ENCODE assay signal across 8 mouse cellular contexts in the genomic region with DNA sequence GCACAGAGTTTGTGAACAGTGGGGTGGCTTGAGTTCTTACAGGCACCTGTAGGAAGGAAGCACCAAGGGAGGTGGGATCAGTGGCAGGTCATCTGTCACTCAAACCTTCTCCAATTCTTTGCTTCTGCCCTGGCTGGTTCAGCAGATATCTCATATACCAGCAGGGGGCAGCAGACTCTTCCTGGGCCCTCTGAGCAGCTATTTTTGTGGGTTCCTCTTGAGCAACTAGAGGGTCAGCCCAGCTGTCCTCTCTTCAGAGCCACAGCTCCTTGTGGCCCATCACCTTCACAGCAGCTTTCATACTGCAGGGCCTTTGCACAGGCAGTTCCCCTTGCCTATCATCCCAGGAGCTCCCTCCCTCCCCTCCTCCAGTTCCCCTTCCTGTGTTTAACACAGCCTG. TPM values are rescaled to one million over a fixed set of nuclear protein-coding genes. Genes with fewer than 3 reads are reported as not detected.
DNase-seq lines count a peak whose midpoint lies in the region; ATAC-seq and TF ChIP-seq lines count a peak whose summit lies in the region.

No protein-coding gene starts in this region.

- no peak for ATAC-seq in forebrain, embryonic 11.5 days (replicated peaks; ENCODE audit: low FRiP score)
- ATAC-seq in forebrain, embryonic 15.5 days (replicated peaks), result no peak

- H3K36me3 ChIP-seq in forebrain, embryonic 11.5 days (ENCODE audit: control insufficient read depth, insufficient read depth, low read length), result peaks cover 4% of the 10 kb centered on the region; the same call in 1 of the 2 replicates
- H3K36me3 ChIP-seq in forebrain, embryonic 15.5 days, result peaks cover 27% of the 10 kb centered on the region
- peaks cover 12% of the 10 kb centered on the region for H3K36me3 ChIP-seq in spleen, adult 2 months (ENCODE audit: control insufficient read depth, insufficient read depth, low read length)

- no peak overlapping the region for H3K27ac ChIP-seq in forebrain, embryonic 11.5 days (ENCODE audit: low read depth, low read length)
- no peak overlapping the region for H3K27ac ChIP-seq in forebrain, embryonic 15.5 days (replicated peaks)
- H3K27ac ChIP-seq in spleen, adult 2 months (ENCODE audit: insufficient read depth, low read length), result no peak overlapping the region

- no peak overlapping the region for H3K4me2 ChIP-seq in forebrain, embryonic 11.5 days (ENCODE audit: low read depth, low read length, severe bottlenecking)
- H3K4me2 ChIP-seq in forebrain, embryonic 15.5 days (replicated peaks), result no peak overlapping the region

- no peaks in the 10 kb centered on the region for H3K27me3 ChIP-seq in forebrain, embryonic 11.5 days (ENCODE audit: control insufficient read depth, insufficient read depth, low read length)
- H3K27me3 ChIP-seq in forebrain, embryonic 15.5 days, result no peaks in the 10 kb centered on the region
- no peaks in the 10 kb centered on the region for H3K27me3 ChIP-seq in spleen, adult 2 months (ENCODE audit: control insufficient read depth, insufficient read depth, low read length)

- DNase-seq in forebrain, embryonic 11.5 days (ENCODE audit: low spot score), result peak; percentile 74
- peak; percentile 70 for DNase-seq in CD4-positive helper T cell, adult 2 months (ENCODE audit: low read depth, low spot score)
- DNase-seq in c-Kit-negative CD71-positive TER-119-positive erythroid progenitor cells, embryonic 14.5 days (ENCODE audit: low read depth, low spot score), result peak; percentile 61
- DNase-seq in gastrocnemius, adult 18-20 months (ENCODE audit: low spot score), result peak; percentile 74
- DNase-seq in layer of hippocampus, adult 11-12 months (ENCODE audit: low spot score), result peak; percentile 83
- peak; percentile 55 to 78 for DNase-seq in lung, postnatal 4 days
- DNase-seq in spleen, adult 2 months (ENCODE audit: low read depth in 1 of 2, low spot score in 2 of 2), result peak; percentile 35 to 55

- H3K9me3 ChIP-seq in forebrain, embryonic 11.5 days (ENCODE audit: control insufficient read depth, low read length), result no peaks in the 10 kb centered on the region
- no peaks in the 10 kb centered on the region for H3K9me3 ChIP-seq in forebrain, embryonic 15.5 days

- no peak overlapping the region for H3K9ac ChIP-seq in forebrain, embryonic 11.5 days (ENCODE audit: low read length)
- H3K9ac ChIP-seq in forebrain, embryonic 15.5 days (replicated peaks), result no peak overlapping the region

- peak; percentile 49; the same call in 1 of the 2 replicates for TF ChIP-seq CTCF in spleen, adult 2 months (IDR thresholded peaks at IDR 0.05; ENCODE audit: extremely low read depth, insufficient read depth, insufficient read length, insufficient replicate concordance)

- H3K4me1 ChIP-seq in forebrain, embryonic 11.5 days (replicated peaks; ENCODE audit: control insufficient read depth, insufficient read depth, low read length), result no peaks in the 10 kb centered on the region
- H3K4me1 ChIP-seq in forebrain, embryonic 15.5 days, result peaks cover 8% of the 10 kb centered on the region; the same call in 1 of the 2 replicates
- no peaks in the 10 kb centered on the region for H3K4me1 ChIP-seq in spleen, adult 2 months (ENCODE audit: control insufficient read depth, insufficient read depth, insufficient read length)

- TF ChIP-seq POLR2A in spleen, adult 2 months (IDR thresholded peaks at IDR 0.05; ENCODE audit: low read depth, low read length), result no peak

- H3K4me3 ChIP-seq in forebrain, embryonic 11.5 days (ENCODE audit: low read depth, low read length), result no peak overlapping the region
- no peak overlapping the region for H3K4me3 ChIP-seq in forebrain, embryonic 15.5 days
- H3K4me3 ChIP-seq in spleen, adult 2 months (ENCODE audit: extremely low read depth, insufficient read depth, insufficient read length), result no peak overlapping the region

RNA-seq across cellular contexts. Expression of gene Nccrp1, which starts 21.2 kb away (rescaled TPM):
- polyA plus RNA-seq in forebrain, embryonic 11.5 days (2014; fragmentation: Nextera tagmentation; extraction: Ambion mirVana), result not detected in 2 replicates
- polyA plus RNA-seq in forebrain, embryonic 15.5 days (2015; fragmentation: Nextera tagmentation; extraction: Ambion mirVana), result not detected in 2 replicates
- total RNA-seq in gastrocnemius, adult 18-20 months (2021), result not detected
- 0.81 and 1.0 TPM in 2 replicates for polyA plus RNA-seq in spleen, adult 2 months (2012; rRNA removed)

RNA-seq across cellular contexts. Expression of gene Sycn, which starts 27.6 kb away (rescaled TPM):
- polyA plus RNA-seq in forebrain, embryonic 11.5 days (2014; fragmentation: Nextera tagmentation; extraction: Ambion mirVana), result not detected in 2 replicates
- polyA plus RNA-seq in forebrain, embryonic 15.5 days (2015; fragmentation: Nextera tagmentation; extraction: Ambion mirVana), result not detected in 2 replicates
- not detected for total RNA-seq in gastrocnemius, adult 18-20 months (2021)
- 3,549 and 8,446 TPM in 2 replicates for polyA plus RNA-seq in spleen, adult 2 months (2012; rRNA removed)

RNA-seq across cellular contexts. Expression of gene Samd4b, which starts 29.7 kb away (rescaled TPM):
- 40.7 and 41.1 TPM in 2 replicates for polyA plus RNA-seq in forebrain, embryonic 11.5 days (2014; fragmentation: Nextera tagmentation; extraction: Ambion mirVana)
- polyA plus RNA-seq in forebrain, embryonic 15.5 days (2015; fragmentation: Nextera tagmentation; extraction: Ambion mirVana), result 24.3 and 25.7 TPM in 2 replicates
- 10 to 100 TPM; 13.8 to 15.2 TPM for total RNA-seq in gastrocnemius, adult 18-20 months (2021)
- polyA plus RNA-seq in spleen, adult 2 months (2012; rRNA removed), result 48.2 and 68.2 TPM in 2 replicates

RNA-seq across cellular contexts. Expression of gene Pak4, which starts 29.7 kb away (rescaled TPM):
- polyA plus RNA-seq in forebrain, embryonic 11.5 days (2014; fragmentation: Nextera tagmentation; extraction: Ambion mirVana), result 50.7 and 56.2 TPM in 2 replicates
- 28.9 and 30.0 TPM in 2 replicates for polyA plus RNA-seq in forebrain, embryonic 15.5 days (2015; fragmentation: Nextera tagmentation; extraction: Ambion mirVana)
- 1 to 10 TPM; 2.2 to 3.8 TPM for total RNA-seq in gastrocnemius, adult 18-20 months (2021)
- polyA plus RNA-seq in spleen, adult 2 months (2012; rRNA removed), result 13.2 and 17.6 TPM in 2 replicates

RNA-seq across cellular contexts. Expression of gene Ifnl3, which starts 45.6 kb away (rescaled TPM):
- not detected in 2 replicates for polyA plus RNA-seq in forebrain, embryonic 11.5 days (2014; fragmentation: Nextera tagmentation; extraction: Ambion mirVana)
- not detected in 2 replicates for polyA plus RNA-seq in forebrain, embryonic 15.5 days (2015; fragmentation: Nextera tagmentation; extraction: Ambion mirVana)
- total RNA-seq in gastrocnemius, adult 18-20 months (2021), result not detected
- not detected in 2 replicates for polyA plus RNA-seq in spleen, adult 2 months (2012; rRNA removed)

Comparison
In these comparisons a context has a peak if more than half of its experiments do, and no peak if none do; other contexts are left out.
1. RNA of gene Sycn, which starts 27.6 kb away (polyA plus RNA-seq): 3,549 to 8,446 TPM in spleen, adult 2 months; not detected in forebrain, embryonic 11.5 days and not detected in forebrain, embryonic 15.5 days; every median in the first group is over 1,000 times any median in the second.
2. Peak in every context shown above with its lines, with median percentiles within 50 percentile points of each other: DNase-seq.